Mouse (Mus musculus): ENCODE results near the gene Adcy9. TPM values are rescaled to one million over a fixed set of nuclear protein-coding genes. Genes with fewer than 3 reads are reported as not detected.

The Adcy9 gene
- total and polyA plus RNA-seq, 3 experiments: 1.1 to 3.1 (median 1.2) TPM

GRCm38 (mm10) chr16:4414881-4415585, 5.3 kb downstream of the Adcy9 start:
- in situ Hi-C loops (cut with MboI; ENCODE audit: low pct_ligation_motif_present, low pct_unique_long_range_greater_than_20kb, low sequenced_read_pairs) (no loop called here), dilution Hi-C loops (cut with MboI; ENCODE audit: extremely low pct_ligation_motif_present, extremely low pct_unique_long_range_greater_than_20kb, low sequenced_read_pairs) (no loop called here)
- Histone ChIP-seq H3K4me3 (replicated peaks in 1 of 3; ENCODE audit: low read depth in 2 of 3, low read length in 2 of 3, poor library complexity in 1 of 3) (no peak overlapping the region), H3K27ac (ENCODE audit: insufficient read depth, low read depth) (no peak overlapping the region), H3K9me3 (replicated peaks; ENCODE audit: low read length) (peaks cover 13% of the 10 kb centered on the region), H3K79me2 (replicated peaks; ENCODE audit: control insufficient read depth, extremely low read depth, insufficient read depth, poor library complexity, severe bottlenecking) (no peaks in the 10 kb centered on the region), H3K27me3 (replicated peaks) (no peaks in the 10 kb centered on the region), H3K4me1 (ENCODE audit: control insufficient read depth in 1 of 2, insufficient read depth in 2 of 2) (peaks cover 6 to 37% of the 10 kb centered on the region in 2 experiments; a peak in 2 of 4 replicates), H3K36me3 (replicated peaks in 1 of 2; ENCODE audit: control insufficient read depth in 1 of 2, insufficient read depth in 1 of 2, low read length in 1 of 2) (peaks cover 0 to 4% of the 10 kb centered on the region in 2 experiments), H3K4me2 (ENCODE audit: insufficient read depth, low read depth, poor library complexity, severe bottlenecking) (no peak overlapping the region), H3K9ac (ENCODE audit: insufficient read depth, low read depth) (no peak overlapping the region)
- DNase-seq (ENCODE audit: extremely low read depth): no peak
- TF ChIP-seq ZMIZ1 (IDR thresholded peaks at IDR 0.05; ENCODE audit: low read depth, low read length) (no peak), TCF12 (IDR thresholded peaks at IDR 0.05; ENCODE audit: low read depth, low read length) (no peak), E2F4 (IDR thresholded peaks at IDR 0.05; ENCODE audit: insufficient replicate concordance, low read depth, low read length) (no peak), UBTF (IDR thresholded peaks at IDR 0.05; ENCODE audit: low read depth, low read length) (no peak), POLR2A (IDR thresholded peaks at IDR 0.05; ENCODE audit: low read depth, low read length) (no peak), MAFK (IDR thresholded peaks at IDR 0.05; ENCODE audit: insufficient replicate concordance, low read length) (no peak), MAZ (IDR thresholded peaks at IDR 0.05; ENCODE audit: low read depth, low read length) (no peak)

GRCm38 (mm10) chr16:4413988-4414880, 6.1 kb downstream of the Adcy9 start:
- TF ChIP-seq JUN (IDR thresholded peaks at IDR 0.05; ENCODE audit: insufficient read depth, low read depth, low read length) (no peak), ETS1 (conservative IDR thresholded peaks at IDR 0.05; ENCODE audit: low read depth, low read length) (0 out of 2 replicates have a peak, but pooled peaks have one; percentile 16)
- in situ Hi-C loops (cut with MboI; ENCODE audit: low pct_ligation_motif_present, low pct_unique_long_range_greater_than_20kb, low sequenced_read_pairs): no loop called here

GRCm38 (mm10) chr16:4413301-4413700, 7.0 kb downstream of the Adcy9 start:
- H3K4me1 ChIP-seq (ENCODE audit: control insufficient read depth in 1 of 2, insufficient read depth in 2 of 2): peaks cover 3 to 40% of the 10 kb centered on the region in 2 experiments; a peak in 2 of 4 replicates
- no peak overlapping the region for H3K4me3 ChIP-seq (replicated peaks in 1 of 3; ENCODE audit: low read depth in 2 of 3, low read length in 2 of 3, poor library complexity in 1 of 3)
- dilution Hi-C loops (cut with MboI; ENCODE audit: extremely low pct_ligation_motif_present, extremely low pct_unique_long_range_greater_than_20kb, low sequenced_read_pairs): no loop called here
- H3K4me2 ChIP-seq (ENCODE audit: insufficient read depth, low read depth, poor library complexity, severe bottlenecking): no peak overlapping the region
- H3K9me3 ChIP-seq (replicated peaks; ENCODE audit: low read length): no peaks in the 10 kb centered on the region
- in situ Hi-C loops (cut with MboI; ENCODE audit: low pct_ligation_motif_present, low pct_unique_long_range_greater_than_20kb, low sequenced_read_pairs): no loop called here
- no peak for TF ChIP-seq NELFE (IDR thresholded peaks at IDR 0.05; ENCODE audit: low read depth, low read length)
- H3K36me3 ChIP-seq (replicated peaks in 1 of 2; ENCODE audit: control insufficient read depth in 1 of 2, insufficient read depth in 1 of 2, low read length in 1 of 2): no peaks in the 10 kb centered on the region
- H3K79me2 ChIP-seq (replicated peaks; ENCODE audit: control insufficient read depth, extremely low read depth, insufficient read depth, poor library complexity, severe bottlenecking): no peaks in the 10 kb centered on the region
- no peak for DNase-seq (ENCODE audit: extremely low read depth)
- H3K27ac ChIP-seq (ENCODE audit: insufficient read depth, low read depth): no peak overlapping the region
- H3K9ac ChIP-seq (ENCODE audit: insufficient read depth, low read depth): no peak overlapping the region
- no peaks in the 10 kb centered on the region for H3K27me3 ChIP-seq (replicated peaks)

More at GRCm38 (mm10) chr16:4413988-4414880, 6.1 kb downstream of the Adcy9 start:
- no peak overlapping the region for H3K4me2 ChIP-seq (ENCODE audit: insufficient read depth, low read depth, poor library complexity, severe bottlenecking)
- H3K4me3 ChIP-seq (replicated peaks in 1 of 3; ENCODE audit: low read depth in 2 of 3, low read length in 2 of 3, poor library complexity in 1 of 3): no peak overlapping the region
- dilution Hi-C loops (cut with MboI; ENCODE audit: extremely low pct_ligation_motif_present, extremely low pct_unique_long_range_greater_than_20kb, low sequenced_read_pairs): no loop called here
- H3K27me3 ChIP-seq (replicated peaks): no peaks in the 10 kb centered on the region
- H3K9me3 ChIP-seq (replicated peaks; ENCODE audit: low read length): peaks cover 6% of the 10 kb centered on the region
- DNase-seq (ENCODE audit: extremely low read depth): no peak
- H3K9ac ChIP-seq (ENCODE audit: insufficient read depth, low read depth): no peak overlapping the region
- H3K4me1 ChIP-seq (ENCODE audit: control insufficient read depth in 1 of 2, insufficient read depth in 2 of 2): peaks cover 4 to 34% of the 10 kb centered on the region in 2 experiments; a peak in 2 of 4 replicates
- H3K27ac ChIP-seq (ENCODE audit: insufficient read depth, low read depth): no peak overlapping the region
- peaks cover 0 to 3% of the 10 kb centered on the region in 2 experiments for H3K36me3 ChIP-seq (replicated peaks in 1 of 2; ENCODE audit: control insufficient read depth in 1 of 2, insufficient read depth in 1 of 2, low read length in 1 of 2)
- H3K79me2 ChIP-seq (replicated peaks; ENCODE audit: control insufficient read depth, extremely low read depth, insufficient read depth, poor library complexity, severe bottlenecking): no peaks in the 10 kb centered on the region
